21 mouse cellular contexts compared by ENCODE assay signal in the genomic region with DNA sequence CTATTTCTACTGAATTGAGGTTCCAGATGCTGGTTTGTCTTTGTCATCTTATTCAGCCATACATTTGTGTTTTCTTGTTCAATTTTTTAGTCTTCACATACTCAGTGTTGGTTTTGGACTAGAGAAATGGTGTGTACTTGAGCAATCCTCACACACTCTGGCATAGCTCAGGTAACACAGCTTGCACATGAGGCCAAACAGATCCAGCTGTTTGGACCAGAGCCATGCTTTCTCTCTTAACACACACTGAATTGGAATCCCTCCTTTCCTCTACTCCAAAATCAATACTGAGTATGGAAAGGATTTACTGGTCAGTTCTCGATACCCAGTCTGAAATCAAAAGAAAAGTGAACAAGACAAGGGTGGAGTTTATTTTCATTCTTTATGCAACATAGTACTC.
"Had no signal": no experiment of that assay in that cellular context is flagged by ENCODE, and none has a peak within 500 bp of the region (broad histone marks: within the 10 kb centered on the region; RNA-seq: fewer than 3 reads in every experiment).

No protein-coding gene starts in this region.

- DNase-seq: lung, adult 2 months; lung, postnatal 14 days; lung, postnatal 36 days; retina, postnatal 1 day; right cerebral cortex, adult 18-20 months; right cerebral cortex, postnatal 25 days; right cerebral cortex, postnatal 4 days; spleen, adult 18-20 months; thymus, adult 18-20 months; thymus, postnatal 14 days; thymus, postnatal 36 days had no signal

- H3K4me2 ChIP-seq: lung, embryonic 15.5 days; midbrain, embryonic 11.5 days; midbrain, embryonic 13.5 days; midbrain, embryonic 15.5 days; neural tube, embryonic 13.5 days; neural tube, embryonic 15.5 days had no signal

- H3K4me1 ChIP-seq: lung, embryonic 15.5 days; neural tube, embryonic 13.5 days; neural tube, embryonic 15.5 days had no signal

- H3K9ac ChIP-seq: lung, embryonic 15.5 days; midbrain, embryonic 13.5 days; midbrain, embryonic 15.5 days; neural tube, embryonic 13.5 days; neural tube, embryonic 15.5 days had no signal

- H3K27me3 ChIP-seq: lung, embryonic 15.5 days; megakaryocyte, embryonic 14.5 days; midbrain, embryonic 13.5 days; midbrain, embryonic 15.5 days; neural tube, embryonic 13.5 days; neural tube, embryonic 15.5 days had no signal

- H3K27ac ChIP-seq: lung, embryonic 15.5 days; macrophage; midbrain, embryonic 13.5 days; midbrain, embryonic 15.5 days; neural tube, embryonic 13.5 days; neural tube, embryonic 15.5 days had no signal

- ATAC-seq: lung, postnatal 0 days; midbrain, embryonic 13.5 days; midbrain, embryonic 15.5 days had no signal

- H3K4me3 ChIP-seq: lung, embryonic 15.5 days; megakaryocyte, embryonic 14.5 days; midbrain, embryonic 13.5 days; midbrain, embryonic 15.5 days; myocyte; neural tube, embryonic 13.5 days; neural tube, embryonic 15.5 days had no signal

- H3K9me3 ChIP-seq: lung, embryonic 15.5 days; megakaryocyte, embryonic 14.5 days; midbrain, embryonic 13.5 days; midbrain, embryonic 15.5 days; neural tube, embryonic 13.5 days; neural tube, embryonic 15.5 days had no signal

- H3K36me3 ChIP-seq: lung, embryonic 15.5 days; midbrain, embryonic 13.5 days; midbrain, embryonic 15.5 days; neural tube, embryonic 13.5 days; neural tube, embryonic 15.5 days had no signal
